In the genomic region with DNA sequence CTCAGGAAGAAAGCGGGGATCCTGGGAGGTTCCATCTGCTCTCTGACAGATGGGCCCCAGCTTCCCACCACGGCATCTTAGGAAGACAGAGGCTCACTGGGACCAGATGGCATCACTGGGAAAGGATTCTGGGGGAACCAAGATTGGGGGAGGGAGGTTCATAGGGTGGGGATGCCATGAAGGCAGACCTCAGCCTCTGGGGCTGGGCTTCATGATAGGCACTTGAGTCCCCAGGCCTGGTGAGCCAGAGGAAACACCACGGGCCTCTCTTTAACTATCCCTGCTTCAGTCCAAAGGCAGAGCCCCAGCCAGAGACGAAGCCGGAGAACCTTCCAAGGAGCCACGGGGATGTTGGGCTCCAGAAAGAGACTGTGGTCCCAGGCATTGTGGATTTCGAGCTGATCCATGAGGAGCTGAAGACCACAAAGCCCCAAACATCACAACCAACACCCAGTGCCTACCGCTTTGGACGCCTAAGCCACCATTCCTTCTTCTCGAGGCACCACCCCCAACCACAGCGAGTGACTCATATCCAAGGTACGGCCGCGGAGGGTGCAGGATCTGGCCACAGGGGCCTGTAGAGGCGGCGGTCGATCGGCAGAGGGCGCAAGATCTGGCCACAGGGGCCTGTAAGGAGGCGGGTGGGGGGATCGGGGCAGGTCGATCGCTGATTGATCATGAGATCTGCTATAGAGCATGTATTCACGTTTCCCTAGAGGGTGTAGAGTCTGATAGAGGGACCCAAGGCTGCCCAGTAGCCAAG, we compare ENCODE assay signal across 8 mouse cellular contexts. TPM values are rescaled to one million over a fixed set of nuclear protein-coding genes. Genes with fewer than 3 reads are reported as not detected.
DNase-seq lines count a peak whose midpoint lies in the region; ATAC-seq and TF ChIP-seq lines count a peak whose summit lies in the region.

No protein-coding gene starts in this region.

- H3K4me3 ChIP-seq in CH12.LX (replicated peaks in 1 of 3; ENCODE audit: low read depth in 2 of 3, low read length in 2 of 3, poor library complexity in 1 of 3) = peak overlapping the region; percentile 40 to 52 (median 46)
- no peak overlapping the region for H3K4me3 ChIP-seq in midbrain, embryonic 12.5 days

- no peaks in the 10 kb centered on the region for H3K9me3 ChIP-seq in CH12.LX (replicated peaks; ENCODE audit: low read length)
- no peaks in the 10 kb centered on the region for H3K9me3 ChIP-seq in midbrain, embryonic 12.5 days

- H3K9ac ChIP-seq in CH12.LX (ENCODE audit: insufficient read depth, low read depth) = peak overlapping the region; percentile 66
- no peak overlapping the region for H3K9ac ChIP-seq in midbrain, embryonic 12.5 days (replicated peaks)

- no peak overlapping the region for H3K27ac ChIP-seq in CH12.LX (ENCODE audit: insufficient read depth, low read depth)
- no peak overlapping the region for H3K27ac ChIP-seq in midbrain, embryonic 12.5 days (replicated peaks)

- peaks cover 13 to 56% of the 10 kb centered on the region in 2 experiments for H3K4me1 ChIP-seq in CH12.LX (ENCODE audit: control insufficient read depth in 1 of 2, insufficient read depth in 2 of 2)
- H3K4me1 ChIP-seq in midbrain, embryonic 12.5 days = peaks cover 3% of the 10 kb centered on the region; the same call in 1 of the 2 replicates

- ATAC-seq in granulocyte monocyte progenitor cell, adult 5-6 weeks (replicated peaks; ENCODE audit: poor library complexity, severe bottlenecking) = peak; percentile 96
- no peak for ATAC-seq in midbrain, embryonic 12.5 days (ENCODE audit: low FRiP score, low read depth)

- peak; percentile 15 to 80; a peak in 3 of 4 replicates for TF ChIP-seq CTCF in CH12.LX (conservative IDR thresholded peaks at IDR 0.05 in 1 of 2, IDR thresholded peaks at IDR 0.05 in 1 of 2; ENCODE audit: low read depth in 2 of 2, low read length in 2 of 2)

- in situ Hi-C loops in CH12.LX (cut with MboI; ENCODE audit: low pct_ligation_motif_present, low pct_unique_long_range_greater_than_20kb, low sequenced_read_pairs) = no loop called here

- peak overlapping the region; percentile 76 for H3K4me2 ChIP-seq in CH12.LX (ENCODE audit: insufficient read depth, low read depth, poor library complexity, severe bottlenecking)
- H3K4me2 ChIP-seq in midbrain, embryonic 12.5 days (replicated peaks) = peak overlapping the region; percentile 28

- TF ChIP-seq EP300 in CH12.LX (IDR thresholded peaks at IDR 0.05; ENCODE audit: low read length) = no peak

- H3K36me3 ChIP-seq in CH12.LX (replicated peaks in 1 of 2; ENCODE audit: control insufficient read depth in 1 of 2, insufficient read depth in 1 of 2, low read length in 1 of 2) = no peaks in the 10 kb centered on the region
- H3K36me3 ChIP-seq in midbrain, embryonic 12.5 days = no peaks in the 10 kb centered on the region

- peak; percentile 39; the same call in 1 of the 2 replicates for TF ChIP-seq POLR2A in CH12.LX (IDR thresholded peaks at IDR 0.05; ENCODE audit: low read depth, low read length)

- whole genome bisulfite sequencing in midbrain, embryonic 12.5 days = 15% methylated on average over 24 of the region's 24 CpGs

- no peaks in the 10 kb centered on the region for H3K79me2 ChIP-seq in CH12.LX (replicated peaks; ENCODE audit: control insufficient read depth, extremely low read depth, insufficient read depth, poor library complexity, severe bottlenecking)

- TF ChIP-seq RAD21 in CH12.LX (IDR thresholded peaks at IDR 0.05; ENCODE audit: low read depth, low read length) = peak; percentile 29

- dilution Hi-C loops in CH12.LX (cut with MboI; ENCODE audit: extremely low pct_ligation_motif_present, extremely low pct_unique_long_range_greater_than_20kb, low sequenced_read_pairs) = no loop called here

- H3K27me3 ChIP-seq in CH12.LX (replicated peaks) = peaks cover 2% of the 10 kb centered on the region
- H3K27me3 ChIP-seq in midbrain, embryonic 12.5 days = peaks cover 21% of the 10 kb centered on the region

- DNase-seq in 3T3-L1 (ENCODE audit: low read depth, low spot score) = peak; percentile 57
- DNase-seq in CH12.LX (ENCODE audit: extremely low read depth) = peak; percentile 77
- DNase-seq in cerebellum, adult 8-10 months = peak; percentile 90
- peak; percentile 28 to 42 for DNase-seq in layer of hippocampus, postnatal 14 days (ENCODE audit: low spot score in 2 of 2)
- peak; percentile 37 for DNase-seq in thymus, postnatal 0 days (ENCODE audit: low spot score)
- DNase-seq in urinary bladder, postnatal 10 days (ENCODE audit: low spot score) = no peak

TF ChIP-seq in CH12.LX, 34 proteins besides CTCF, POLR2A, EP300 and RAD21:
- TF ChIP-seq HCFC1 (IDR thresholded peaks at IDR 0.05; ENCODE audit: low read depth, low read length) = no peak
- TF ChIP-seq TCF12 (IDR thresholded peaks at IDR 0.05; ENCODE audit: low read depth, low read length) = peak; percentile 46; the same call in 1 of the 2 replicates
- TF ChIP-seq SMC3 (IDR thresholded peaks at IDR 0.05; ENCODE audit: low read depth, low read length) = peak; percentile 58
- peak; percentile 68 for TF ChIP-seq IRF4 (IDR thresholded peaks at IDR 0.05; ENCODE audit: low read depth, low read length)
- TF ChIP-seq NRF1 (IDR thresholded peaks at IDR 0.05; ENCODE audit: low read depth, low read length) = 0 out of 2 replicates have a peak, but pooled peaks have one; percentile 10
- TF ChIP-seq MAX (IDR thresholded peaks at IDR 0.05; ENCODE audit: low read length) = no peak
- no peak for TF ChIP-seq CHD1 (IDR thresholded peaks at IDR 0.05; ENCODE audit: low read depth, low read length)
- no peak for TF ChIP-seq TBP (conservative IDR thresholded peaks at IDR 0.05; ENCODE audit: low read depth, low read length)
- peak; percentile 80 for TF ChIP-seq MAZ (IDR thresholded peaks at IDR 0.05; ENCODE audit: low read depth, low read length)
- no peak for TF ChIP-seq UBTF (IDR thresholded peaks at IDR 0.05; ENCODE audit: low read depth, low read length)

RNA-seq across cellular contexts. Expression of a gene that starts 3.9 kb away (rescaled TPM):
- total RNA-seq in CH12.LX (2012; rRNA removed) = 0.17 TPM in 1 of 2 replicates, not detected in the other
- total RNA-seq in CH12.LX (2014; rRNA removed) = not detected in 2 replicates
- 0.73 TPM in 1 of 2 replicates, not detected in the other for polyA plus RNA-seq in CH12.LX (2012; ENCODE audit: insufficient read length, low read depth)
- not detected in 2 replicates for total RNA-seq in granulocyte monocyte progenitor cell, adult 5-6 weeks (2014; fragmentation: Nextera tagmentation)
- not detected in 2 replicates for total RNA-seq in granulocyte monocyte progenitor cell, adult 5-6 weeks (2017)
- total RNA-seq in layer of hippocampus, postnatal 14 days (2021) = 10 to 100 TPM; 10.8 TPM
- not detected in 2 replicates for polyA plus RNA-seq in midbrain, embryonic 12.5 days (2016; fragmentation: Nextera tagmentation; extraction: Ambion mirVana)
- polyA plus RNA-seq in thymus, postnatal 0 days (2015; fragmentation: Nextera tagmentation; extraction: Ambion mirVana) = 680 and 1,001 TPM in 2 replicates

RNA-seq across cellular contexts. Expression of a gene that starts 28.1 kb away (rescaled TPM):
- total RNA-seq in CH12.LX (2012; rRNA removed) (40.6 and 48.3 TPM in 2 replicates), CH12.LX (2014; rRNA removed) (52.1 and 56.6 TPM in 2 replicates)
- 55.4 and 57.2 TPM in 2 replicates for polyA plus RNA-seq in CH12.LX (2012; ENCODE audit: insufficient read length, low read depth)
- total RNA-seq in granulocyte monocyte progenitor cell, adult 5-6 weeks (2014; fragmentation: Nextera tagmentation) = 36.8 and 44.5 TPM in 2 replicates
- total RNA-seq in granulocyte monocyte progenitor cell, adult 5-6 weeks (2017) = 29.1 and 48.2 TPM in 2 replicates
- 10 to 100 TPM; 26.4 to 26.7 TPM for total RNA-seq in layer of hippocampus, postnatal 14 days (2021)
- 78.1 and 81.6 TPM in 2 replicates for polyA plus RNA-seq in midbrain, embryonic 12.5 days (2016; fragmentation: Nextera tagmentation; extraction: Ambion mirVana)
- polyA plus RNA-seq in thymus, postnatal 0 days (2015; fragmentation: Nextera tagmentation; extraction: Ambion mirVana) = 95.2 and 111 TPM in 2 replicates

Comparison
In these comparisons a context has a peak if more than half of its experiments do, and no peak if none do; other contexts are left out.
1. RNA of a gene that starts 3.9 kb away (total RNA-seq): 10.8 TPM in layer of hippocampus, postnatal 14 days; 0.17 TPM in CH12.LX and not detected in granulocyte monocyte progenitor cell, adult 5-6 weeks; every median in the first group is over 10 times any median in the second.